Mouse (Mus musculus) liver, embryonic 11.5 days (tissue): Measurements from ENCODE around the gene Flt1. TPM values are rescaled to one million over a fixed set of nuclear protein-coding genes. Genes with fewer than 3 reads are reported as not detected.

Experiments used
- ATAC-seq: fragments of 200-750 bp; cut with Nextera tagmentation; replicated peaks from 2 replicates; pipeline ENCODE4 v1.8.0; 2017; ENCODE audit warnings: moderate number of reproducible peaks, mild to moderate bottlenecking, moderate TSS enrichment, moderate library complexity; ENCODE audit not compliant: low FRiP score
- DNase-seq: peaks from one replicate; pipeline ENCODE4 v3.0.0-alpha.2; 2017; ENCODE audit warnings: low spot score
- H3K27ac ChIP-seq: fragments of 300-500 bp; sonication (generic); 2 replicates; pipeline ENCODE4 v1.5.1; 2014; ENCODE audit warnings: mild to moderate bottlenecking, low read depth, low read length, control low read depth
- H3K27me3 ChIP-seq: fragments of 300-500 bp; sonication (generic); replicated peaks from 2 replicates; pipeline ENCODE4 v1.6.1; 2014; ENCODE audit warnings: low read length, mixed read lengths; ENCODE audit not compliant: control insufficient read depth, insufficient read depth
- H3K36me3 ChIP-seq: fragments of 300-500 bp; sonication (generic); 2 replicates; pipeline ENCODE4 v1.6.1; 2014; ENCODE audit warnings: mild to moderate bottlenecking, low read length, moderate library complexity, mixed read lengths; ENCODE audit not compliant: control insufficient read depth, insufficient read depth
- H3K4me1 ChIP-seq: fragments of 300-500 bp; sonication (generic); replicated peaks from 2 replicates; pipeline ENCODE4 v1.6.1; 2014; ENCODE audit warnings: low read length, mixed read lengths; ENCODE audit not compliant: control insufficient read depth, insufficient read depth
- H3K4me2 ChIP-seq: fragments of 300-500 bp; sonication (generic); 2 replicates; pipeline ENCODE4 v1.6.1; 2014; ENCODE audit warnings: mild to moderate bottlenecking, control low read depth, moderate library complexity
- H3K4me3 ChIP-seq: fragments of 300-500 bp; sonication (generic); 2 replicates; pipeline ENCODE4 v1.5.1; 2014; ENCODE audit warnings: low read depth, low read length, control low read depth
- H3K9ac ChIP-seq: fragments of 300-500 bp; sonication (generic); 2 replicates; pipeline ENCODE4 v1.6.1; 2014; ENCODE audit warnings: low read depth, low read length, control low read depth
- H3K9me3 ChIP-seq: fragments of 300-500 bp; sonication (generic); 2 replicates; pipeline ENCODE4 v1.6.1; 2016; ENCODE audit warnings: low read length, inconsistent platforms, mixed read lengths; ENCODE audit not compliant: control insufficient read depth
- WGBS: fragments of 180-500 bp; shearing (Covaris S2); extraction: QIAGEN DNeasy Blood & Tissue Kit; methylation state at CpG from one replicate; pipeline ENCODE4 v1.1.7; 2014; 5-methylcytosine and 5-hydroxymethylcytosine counted together
- polyA plus RNA-seq: library from polyadenylated mRNA; unstranded; fragments of >200 nt; fragmentation: Nextera tagmentation; extraction: Ambion mirVana; gene quantifications from 2 replicates; pipeline ENCODE4 v1.2.1, GENCODE M21; 2014

Flt1 gene
- polyA plus RNA-seq, 1 experiment from 2014 or later, result 11.5 TPM

DNA sequence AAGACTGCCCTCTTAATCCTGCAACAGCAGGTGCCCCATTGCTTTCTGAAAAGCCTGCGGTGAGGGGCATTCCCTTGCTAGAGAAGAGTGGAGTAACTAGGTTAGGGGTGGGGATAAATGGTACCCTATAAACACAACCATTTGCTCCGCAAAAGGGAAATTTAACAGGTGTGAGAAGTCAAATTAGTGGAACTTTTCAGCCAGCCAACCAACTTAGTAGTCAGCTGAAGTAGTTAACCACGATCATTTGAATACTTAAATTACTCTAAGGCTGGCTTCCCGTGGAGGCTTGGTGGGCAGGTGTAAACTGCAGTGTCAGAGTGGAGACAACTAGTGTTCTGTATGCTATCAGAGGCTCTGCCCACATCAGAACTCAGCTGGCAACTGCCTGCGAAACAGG, 28.6 kb downstream of the Flt1 start:
- WGBS, result 59% methylated on average over 5 of the region's 5 CpGs
- no peak for ATAC-seq
- H3K4me2 ChIP-seq, result no peak overlapping the region

DNA sequence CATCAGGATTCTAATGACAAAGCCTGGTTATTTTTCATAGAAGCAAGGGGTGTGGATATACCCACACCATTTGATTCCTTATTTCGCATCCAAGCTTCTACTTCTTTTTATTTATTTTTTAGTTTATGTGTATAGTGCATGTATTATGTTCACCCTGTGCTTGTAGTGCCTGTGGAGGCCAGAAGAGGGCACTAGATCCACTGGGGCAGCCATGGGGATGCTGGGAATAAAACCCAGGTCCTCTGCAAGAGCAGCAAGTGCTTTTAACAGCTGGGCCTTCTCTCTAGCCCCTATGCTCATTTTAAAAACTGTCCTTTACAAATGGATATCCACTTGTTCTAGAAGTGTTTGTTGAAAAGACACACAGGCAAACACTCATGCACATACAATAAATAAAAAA, 33.2 kb downstream of the Flt1 start:
- Histone ChIP-seq H3K4me3 (no peak overlapping the region), H3K4me2 (no peak overlapping the region), H3K27ac (no peak overlapping the region), H3K4me1 (no peaks in the 10 kb centered on the region), H3K9me3 (no peaks in the 10 kb centered on the region), H3K36me3 (no peaks in the 10 kb centered on the region), H3K27me3 (no peaks in the 10 kb centered on the region), H3K9ac (no peak overlapping the region)
- no peak for DNase-seq
- 86% methylated on average over 1 of the region's 1 CpGs for WGBS
- no peak for ATAC-seq

More for the DNA sequence above, 28.6 kb downstream of the Flt1 start:
- H3K4me3 ChIP-seq, result no peak overlapping the region
- H3K9me3 ChIP-seq, result no peaks in the 10 kb centered on the region
- no peak for DNase-seq
- no peaks in the 10 kb centered on the region for H3K36me3 ChIP-seq
- H3K4me1 ChIP-seq, result no peaks in the 10 kb centered on the region
- no peak overlapping the region for H3K27ac ChIP-seq
- H3K27me3 ChIP-seq, result no peaks in the 10 kb centered on the region
- H3K9ac ChIP-seq, result no peak overlapping the region

DNA sequence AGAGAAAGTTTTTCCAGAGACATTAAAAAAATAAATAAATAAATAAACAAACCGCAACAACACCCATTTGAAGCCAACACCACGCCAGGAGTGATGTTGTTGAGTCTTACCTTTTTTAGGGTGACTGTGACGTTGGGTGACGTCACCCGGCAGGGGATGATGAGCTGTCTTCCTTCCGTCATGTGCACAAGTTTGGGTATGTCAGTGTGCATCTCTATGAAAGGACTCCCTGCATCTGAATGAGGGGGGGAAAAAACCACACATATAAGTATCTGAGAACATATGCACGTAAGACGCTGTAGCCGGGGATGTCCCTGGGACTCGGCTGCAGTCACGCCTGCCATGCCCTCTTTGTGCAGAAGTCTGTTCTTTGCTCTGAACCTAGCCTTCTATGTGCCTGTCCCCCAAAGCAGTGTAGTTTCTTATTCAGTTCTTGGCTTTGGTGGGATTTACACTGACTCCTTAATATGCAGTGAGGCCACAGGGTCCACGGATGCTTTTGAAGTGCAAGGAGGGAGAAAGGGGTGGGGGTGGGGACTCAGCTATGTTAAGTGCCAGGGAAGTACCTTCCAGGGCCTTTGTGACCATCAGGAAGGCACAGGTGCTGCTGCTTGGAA, 42.0 kb downstream of the Flt1 start:
- H3K27ac ChIP-seq, result no peak overlapping the region
- H3K9ac ChIP-seq, result no peak overlapping the region
- DNase-seq, result no peak
- H3K4me1 ChIP-seq, result no peaks in the 10 kb centered on the region
- ATAC-seq, result no peak
- H3K9me3 ChIP-seq, result no peaks in the 10 kb centered on the region
- no peak overlapping the region for H3K4me2 ChIP-seq
- H3K36me3 ChIP-seq, result no peaks in the 10 kb centered on the region
- 88% methylated on average over 12 of the region's 12 CpGs for WGBS
- no peak overlapping the region for H3K4me3 ChIP-seq
- H3K27me3 ChIP-seq, result no peaks in the 10 kb centered on the region

DNA sequence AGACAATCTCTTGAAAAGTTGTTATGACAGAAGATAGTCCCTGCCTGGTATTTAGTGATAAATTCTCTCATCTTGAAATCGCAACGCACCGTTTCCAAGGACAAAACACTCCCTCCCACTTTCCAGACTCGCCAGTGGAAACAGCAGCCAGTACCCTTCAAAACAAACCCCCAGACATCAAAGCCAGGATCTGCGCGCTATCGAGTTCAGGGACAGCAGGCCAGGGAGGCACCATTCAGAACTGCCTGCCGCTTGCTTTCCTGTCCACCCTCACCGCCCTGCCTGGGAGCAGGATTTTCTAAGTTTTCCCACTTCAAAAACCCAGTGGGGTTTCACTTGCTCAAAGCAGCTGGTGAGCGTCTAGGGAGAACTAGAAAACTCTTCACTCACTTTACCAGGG, 44.6 kb downstream of the Flt1 start:
- DNase-seq (no peak), ATAC-seq (no peak)
- Histone ChIP-seq H3K36me3 (no peaks in the 10 kb centered on the region), H3K4me1 (no peaks in the 10 kb centered on the region), H3K27ac (no peak overlapping the region), H3K27me3 (no peaks in the 10 kb centered on the region), H3K9ac (no peak overlapping the region), H3K4me2 (no peak overlapping the region), H3K4me3 (no peak overlapping the region), H3K9me3 (no peaks in the 10 kb centered on the region)
- WGBS, result 46% methylated on average over 10 of the region's 10 CpGs

DNA sequence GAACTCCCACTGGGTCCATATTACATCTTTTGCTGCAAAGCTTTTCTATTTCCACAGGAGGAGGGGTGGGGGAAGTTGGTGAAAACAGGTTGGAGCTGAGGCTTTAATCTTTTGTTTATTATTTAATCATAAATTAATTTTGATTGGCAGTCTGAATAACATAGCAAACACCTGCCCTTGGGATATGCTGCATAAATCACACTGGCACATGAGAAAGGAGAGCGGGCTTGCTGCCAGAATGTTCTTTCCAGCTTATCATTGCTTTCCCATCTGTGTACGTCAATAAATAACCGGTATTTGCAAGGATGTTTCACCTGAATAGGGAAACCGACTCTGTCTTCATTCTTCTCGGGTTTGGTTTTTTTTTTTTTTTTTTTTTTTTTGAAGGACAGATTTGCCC, 45.1 kb downstream of the Flt1 start:
- WGBS, result 73% methylated on average over 5 of the region's 5 CpGs
- H3K4me1 ChIP-seq, result no peaks in the 10 kb centered on the region
- ATAC-seq (no peak), DNase-seq (no peak)
- H3K36me3 ChIP-seq, result no peaks in the 10 kb centered on the region
- H3K9me3 ChIP-seq, result no peaks in the 10 kb centered on the region
- no peak overlapping the region for H3K4me3 ChIP-seq
- no peak overlapping the region for H3K9ac ChIP-seq
- H3K4me2 ChIP-seq, result no peak overlapping the region
- H3K27me3 ChIP-seq, result no peaks in the 10 kb centered on the region
- H3K27ac ChIP-seq, result no peak overlapping the region

DNA sequence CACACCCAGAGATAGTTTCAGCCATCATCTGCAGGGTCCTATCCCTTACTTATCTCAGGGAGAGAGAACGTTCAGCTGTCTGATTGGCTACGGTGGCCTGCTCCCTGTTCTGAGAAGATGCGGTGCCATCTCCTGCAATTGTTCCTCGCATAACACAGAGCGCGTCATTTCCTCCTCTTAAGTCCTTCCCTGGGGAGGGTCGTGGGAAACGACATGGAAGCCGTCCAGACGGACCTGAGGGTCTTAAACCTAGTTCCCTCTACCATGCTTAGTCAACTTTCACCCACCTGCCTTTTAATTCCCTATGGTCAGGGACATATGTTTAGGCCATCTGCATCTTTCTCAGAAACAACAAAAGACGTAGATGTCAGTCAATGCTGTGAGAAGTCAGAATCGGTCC, 46.5 kb downstream of the Flt1 start:
- Histone ChIP-seq H3K27ac (no peak overlapping the region), H3K4me3 (no peak overlapping the region), H3K36me3 (no peaks in the 10 kb centered on the region), H3K9me3 (no peaks in the 10 kb centered on the region), H3K27me3 (no peaks in the 10 kb centered on the region), H3K4me2 (no peak overlapping the region), H3K9ac (no peak overlapping the region), H3K4me1 (no peaks in the 10 kb centered on the region)
- 88% methylated on average over 12 of the region's 12 CpGs for WGBS
- ATAC-seq (no peak), DNase-seq (no peak)

DNA sequence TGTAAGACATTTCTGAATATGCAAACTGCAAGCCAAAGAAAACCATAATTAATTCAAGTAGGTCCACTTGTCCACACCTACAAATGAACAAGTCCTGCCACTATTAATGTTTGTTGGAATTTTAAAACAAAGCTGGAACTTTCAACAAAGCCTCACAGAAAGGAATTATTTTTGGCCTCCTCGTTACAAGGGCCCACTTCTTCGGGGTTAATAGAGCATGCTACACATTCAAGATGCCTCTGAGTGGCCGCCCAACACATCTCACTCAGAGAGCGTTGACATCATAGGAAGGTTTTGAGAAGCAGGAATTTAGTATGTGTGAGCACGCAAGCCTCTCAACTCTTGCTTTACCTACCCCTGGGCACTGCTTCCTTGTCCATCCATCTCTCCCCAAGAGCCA, 50.0 kb downstream of the Flt1 start:
- Histone ChIP-seq H3K9me3 (no peaks in the 10 kb centered on the region), H3K27ac (no peak overlapping the region), H3K4me1 (no peaks in the 10 kb centered on the region), H3K4me3 (no peak overlapping the region), H3K4me2 (no peak overlapping the region), H3K9ac (no peak overlapping the region), H3K27me3 (no peaks in the 10 kb centered on the region), H3K36me3 (no peaks in the 10 kb centered on the region)
- DNase-seq, result no peak
- WGBS, result 84% methylated on average over 5 of the region's 5 CpGs
- no peak for ATAC-seq

DNA sequence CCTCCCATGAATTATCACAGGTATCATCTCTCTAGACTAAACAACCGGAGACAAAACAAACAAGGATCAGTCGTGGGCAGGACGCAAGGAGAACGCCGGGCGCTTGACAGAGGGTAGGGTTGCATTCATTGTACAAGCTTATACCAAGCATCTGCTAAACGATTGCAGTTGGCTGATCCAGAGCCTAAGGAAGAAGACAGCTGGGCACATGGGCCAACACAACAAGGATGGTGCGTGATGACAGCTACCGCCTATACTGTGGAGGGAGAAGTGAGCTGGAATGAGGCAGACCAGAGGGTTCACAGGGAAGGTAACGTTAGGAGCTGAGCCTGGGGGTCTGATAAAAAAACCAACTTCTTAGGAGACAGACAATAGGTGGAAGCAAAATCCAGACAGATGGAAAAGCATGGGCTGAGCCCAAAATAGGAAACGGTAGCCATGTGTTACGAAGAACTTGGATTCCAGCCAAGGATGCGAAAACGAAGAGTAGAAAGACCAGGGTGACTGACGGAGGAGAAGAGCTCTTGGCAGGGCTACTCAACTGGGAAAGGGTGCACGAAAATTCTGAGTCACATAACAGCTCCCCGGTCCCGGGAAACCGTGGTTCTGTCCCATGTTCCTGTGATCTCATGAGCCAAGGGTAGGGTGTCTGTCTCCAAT, 53.9 kb downstream of the Flt1 start:
- H3K9ac ChIP-seq, result no peak overlapping the region
- H3K36me3 ChIP-seq, result no peaks in the 10 kb centered on the region
- no peak overlapping the region for H3K4me3 ChIP-seq
- H3K9me3 ChIP-seq, result no peaks in the 10 kb centered on the region; the same call in 1 of the 2 replicates
- H3K27ac ChIP-seq, result no peak overlapping the region
- ATAC-seq, result no peak
- WGBS, result 88% methylated on average over 19 of the region's 19 CpGs
- no peak for DNase-seq
- H3K4me1 ChIP-seq, result no peaks in the 10 kb centered on the region
- no peaks in the 10 kb centered on the region for H3K27me3 ChIP-seq
- H3K4me2 ChIP-seq, result no peak overlapping the region

DNA sequence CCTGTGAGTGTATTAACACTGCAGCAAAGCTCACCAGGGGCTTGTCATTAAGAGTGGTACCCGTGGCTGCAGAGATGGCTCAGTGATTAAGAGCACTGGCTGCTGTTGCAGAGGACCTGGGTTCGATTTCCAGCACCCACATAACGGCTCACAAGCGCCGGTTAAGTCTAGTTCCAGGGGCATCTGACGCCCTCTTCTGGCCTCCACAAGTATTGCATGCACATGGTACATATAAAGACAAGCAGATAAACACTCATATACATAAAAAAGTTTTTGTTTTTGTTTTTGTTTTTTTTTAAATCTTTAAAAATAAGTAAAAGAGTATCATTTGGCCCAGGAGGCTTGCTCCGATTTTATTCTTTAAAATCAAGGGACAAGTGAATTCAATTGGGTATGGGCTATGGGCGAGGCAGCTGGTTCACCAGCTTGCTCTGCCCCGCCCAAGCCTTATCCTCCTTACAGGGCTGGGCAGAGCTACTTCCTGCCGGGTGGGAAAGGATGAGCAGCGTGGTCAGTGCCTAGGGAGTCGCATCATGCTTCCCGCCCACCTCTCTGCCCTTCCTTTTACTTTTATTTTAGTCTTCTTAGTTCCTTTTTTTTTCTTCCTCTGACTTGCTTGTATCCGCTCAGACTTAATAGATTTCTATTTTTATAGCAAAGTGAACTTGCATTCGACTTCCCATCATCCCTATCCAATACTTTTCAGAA, 57.0 kb downstream of the Flt1 start:
- H3K9ac ChIP-seq, result no peak overlapping the region
- ATAC-seq (no peak), DNase-seq (no peak)
- no peaks in the 10 kb centered on the region for H3K27me3 ChIP-seq
- WGBS, result 71% methylated on average over 15 of the region's 15 CpGs
- no peak overlapping the region for H3K27ac ChIP-seq
- no peak overlapping the region for H3K4me3 ChIP-seq
- H3K4me1 ChIP-seq, result no peaks in the 10 kb centered on the region
- H3K9me3 ChIP-seq, result no peaks in the 10 kb centered on the region; the same call in 1 of the 2 replicates
- no peak overlapping the region for H3K4me2 ChIP-seq
- H3K36me3 ChIP-seq, result no peaks in the 10 kb centered on the region
